7 mouse cellular contexts compared by ENCODE assay signal in the genomic region with DNA sequence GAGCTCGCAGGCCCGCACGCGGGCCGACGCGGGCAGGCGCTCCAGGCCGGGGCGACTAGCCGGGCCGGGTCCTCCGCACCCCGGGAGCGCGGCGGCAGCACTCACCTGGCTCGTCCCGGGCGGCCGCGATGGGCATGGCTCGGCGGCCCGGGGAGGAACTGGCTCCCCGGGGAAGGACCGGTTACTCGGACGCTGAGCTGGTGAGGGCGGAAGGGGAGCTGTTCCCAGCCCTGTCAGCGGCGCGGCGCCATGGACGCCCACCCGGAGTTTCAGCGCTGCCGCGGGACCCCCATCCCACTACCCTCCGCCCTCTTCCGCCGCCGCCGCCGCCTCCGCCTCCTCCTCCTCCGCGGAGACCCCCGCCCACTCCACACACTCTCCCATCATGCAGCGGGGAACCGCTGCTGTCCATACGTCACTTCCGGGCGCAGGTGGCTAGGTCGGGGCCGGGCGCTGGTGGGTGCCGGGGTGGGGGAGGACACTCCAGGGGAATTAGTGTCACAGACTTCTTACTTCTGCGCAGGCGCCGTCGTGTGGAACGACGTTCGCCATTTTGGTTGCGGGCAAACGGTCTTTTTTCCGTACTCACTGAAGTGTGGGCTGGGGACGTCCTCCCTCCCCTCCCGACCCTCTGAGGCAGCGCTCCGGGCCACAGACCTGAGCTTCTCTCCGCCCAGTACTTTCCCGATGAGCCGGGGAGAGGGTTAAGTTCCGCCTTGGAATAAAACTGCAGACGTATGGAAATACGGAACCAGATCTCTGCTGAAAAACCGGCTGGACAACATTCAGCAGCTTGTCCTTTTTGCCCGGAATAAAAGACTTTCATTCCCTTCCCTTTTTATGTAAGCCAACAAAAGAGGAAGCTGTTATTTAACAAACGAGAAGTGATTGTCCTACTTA. TPM values are rescaled to one million over a fixed set of nuclear protein-coding genes. Genes with fewer than 3 reads are reported as not detected.
A peak's percentile ranks its signal among the peaks of the same experiment; 100 is the strongest.
DNase-seq lines count a peak whose midpoint lies in the region; ATAC-seq lines count a peak whose summit lies in the region.

TSS of gene Aftph (minus strand) at position 389 of the 900 bp plus-strand sequence.

- H3K4me2 ChIP-seq in intestine, embryonic 15.5 days (replicated peaks) = peak within 1 kb of the TSS; percentile 79

- peak within 1 kb of the TSS; percentile 96 for H3K27ac ChIP-seq in intestine, embryonic 15.5 days
- peak within 1 kb of the TSS; percentile 92 for H3K27ac ChIP-seq in midbrain, embryonic 10.5 days (replicated peaks)

- under 1% methylated on average over 70 of the region's 81 CpGs for WGBS in intestine, embryonic 15.5 days
- under 1% methylated on average over 73 of the region's 81 CpGs for WGBS in midbrain, embryonic 10.5 days

- peak within 1 kb of the TSS; percentile 98 for H3K4me3 ChIP-seq in intestine, embryonic 15.5 days (replicated peaks)
- H3K4me3 ChIP-seq in midbrain, embryonic 10.5 days = peak within 1 kb of the TSS; percentile 96

- H3K4me1 ChIP-seq in intestine, embryonic 15.5 days (replicated peaks) = no peaks in the 10 kb centered on the region
- peaks cover 17% of the 10 kb centered on the region for H3K4me1 ChIP-seq in midbrain, embryonic 10.5 days

- no peaks in the 10 kb centered on the region for H3K27me3 ChIP-seq in intestine, embryonic 15.5 days (replicated peaks)
- no peaks in the 10 kb centered on the region for H3K27me3 ChIP-seq in midbrain, embryonic 10.5 days (ENCODE audit: low read depth, poor library complexity, severe bottlenecking)

- peak; percentile 99 for ATAC-seq in intestine, embryonic 15.5 days

- DNase-seq in adrenal gland, adult 2 months = peak; percentile 99
- DNase-seq in embryo, embryonic 11.5 days (ENCODE audit: low read depth, low spot score) = peak; percentile 99
- peak; percentile 90 to 96 for DNase-seq in gastrocnemius, postnatal 36 days
- DNase-seq in left cerebral cortex, postnatal 25 days (ENCODE audit: low spot score in 2 of 2) = peak; percentile 97 to 99
- peak; percentile 100 for DNase-seq in midbrain, embryonic 10.5 days (ENCODE audit: low spot score)
- peak; percentile 99 for DNase-seq in right cerebral cortex, postnatal 4 days

- intact Hi-C loops in gastrocnemius, postnatal 36 days (cut with DNase I) = loop anchor here (5.0 kb wide), 2 partner anchors 289 to 629 kb away; partner anchors contain the start of gene Actr2
- intact Hi-C loops in left cerebral cortex, postnatal 25 days (cut with DNase I) = loop anchor here (2.0 to 5.0 kb wide), 4 partner anchors 89 to 295 kb away; partner anchors contain the start of genes Lgalsl and Sertad2

- H3K9ac ChIP-seq in intestine, embryonic 15.5 days = peak within 1 kb of the TSS; percentile 88

- H3K9me3 ChIP-seq in intestine, embryonic 15.5 days = no peaks in the 10 kb centered on the region
- H3K9me3 ChIP-seq in midbrain, embryonic 10.5 days (replicated peaks) = no peaks in the 10 kb centered on the region

- no peaks in the 10 kb centered on the region for H3K36me3 ChIP-seq in intestine, embryonic 15.5 days
- H3K36me3 ChIP-seq in midbrain, embryonic 10.5 days = peaks cover 6% of the 10 kb centered on the region; the same call in 1 of the 2 replicates

RNA-seq across cellular contexts. Expression of gene Aftph, which starts in this region (rescaled TPM):
- total RNA-seq in adrenal gland, adult 2 months (2021) = 10 to 100 TPM; 48.9 to 63.1 TPM
- polyA plus RNA-seq in adrenal gland, adult 2 months (2012; rRNA removed) = 12.1 and 24.4 TPM in 2 replicates
- 10 to 100 TPM; 14.3 to 15.1 TPM for total RNA-seq in gastrocnemius, postnatal 36 days (2021)
- 22.1 and 22.6 TPM in 2 replicates for polyA plus RNA-seq in intestine, embryonic 15.5 days (2015; fragmentation: Nextera tagmentation; extraction: Ambion mirVana)
- total RNA-seq in left cerebral cortex, postnatal 25 days (2021) = 10 to 100 TPM; 82.2 to 86.4 TPM
- polyA plus RNA-seq in midbrain, embryonic 10.5 days (2016; fragmentation: Nextera tagmentation; extraction: Ambion mirVana) = 22.1 and 23.9 TPM in 2 replicates

Comparison
In these comparisons a context has a peak if more than half of its experiments do, and no peak if none do; other contexts are left out.
1. Peak in every context shown above with its lines: DNase-seq, ATAC-seq, H3K4me3 ChIP-seq and H3K27ac ChIP-seq.